Mouse (Mus musculus): ENCODE data around the gene Fam178b. TPM values are rescaled to one million over a fixed set of nuclear protein-coding genes. Genes with fewer than 3 reads are reported as not detected.
A peak's percentile ranks its signal among the peaks of the same experiment; 100 is the strongest.

The Fam178b gene
- not detected in 2 replicates for polyA plus RNA-seq (2012; ENCODE audit: insufficient read depth, insufficient read length, missing spikeins)

- Histone ChIP-seq H3K4me1 (ENCODE audit: control insufficient read depth, insufficient read depth, low read length) (no peaks in the 10 kb centered on the region), H3K4me3 (ENCODE audit: insufficient read depth, low read length) (no peak within 1 kb of the TSS), H3K27ac (ENCODE audit: insufficient read depth, low read depth, low read length) (no peak within 1 kb of the TSS)
- no peak for TF ChIP-seq CTCF (IDR thresholded peaks at IDR 0.05; ENCODE audit: low read depth, low read length)
- TF ChIP-seq POLR2A (IDR thresholded peaks at IDR 0.05; ENCODE audit: borderline replicate concordance, low read depth, low read length), result no peak
Observed at GRCm38 (mm10) chr1:36682620-36683355, at the start of gene Fam178b. TSS of gene Fam178b (minus strand) at chr1:36683183.

GRCm38 (mm10) chr1:36724057-36724431 is 41.1 kb upstream of the Fam178b start:
- no peak for TF ChIP-seq POLR2A (IDR thresholded peaks at IDR 0.05; ENCODE audit: borderline replicate concordance, low read depth, low read length)
- no peak for TF ChIP-seq CTCF (IDR thresholded peaks at IDR 0.05; ENCODE audit: low read depth, low read length)
- no peak overlapping the region for H3K27ac ChIP-seq (ENCODE audit: insufficient read depth, low read depth, low read length)
- H3K4me3 ChIP-seq (ENCODE audit: insufficient read depth, low read length), result no peak overlapping the region
- no peaks in the 10 kb centered on the region for H3K4me1 ChIP-seq (ENCODE audit: control insufficient read depth, insufficient read depth, low read length)

GRCm38 (mm10) chr1:36723146-36724056 is 40.4 kb upstream of the Fam178b start:
- TF ChIP-seq CTCF (IDR thresholded peaks at IDR 0.05; ENCODE audit: low read depth, low read length) (no peak), POLR2A (IDR thresholded peaks at IDR 0.05; ENCODE audit: borderline replicate concordance, low read depth, low read length) (no peak)
- H3K27ac ChIP-seq (ENCODE audit: insufficient read depth, low read depth, low read length), result no peak overlapping the region
- H3K4me1 ChIP-seq (ENCODE audit: control insufficient read depth, insufficient read depth, low read length), result no peaks in the 10 kb centered on the region
- no peak overlapping the region for H3K4me3 ChIP-seq (ENCODE audit: insufficient read depth, low read length)

- Histone ChIP-seq H3K4me1 (ENCODE audit: control insufficient read depth, insufficient read depth, low read length) (no peaks in the 10 kb centered on the region), H3K4me3 (ENCODE audit: insufficient read depth, low read length) (no peak overlapping the region), H3K27ac (ENCODE audit: insufficient read depth, low read depth, low read length) (no peak overlapping the region)
- TF ChIP-seq POLR2A (IDR thresholded peaks at IDR 0.05; ENCODE audit: borderline replicate concordance, low read depth, low read length), result no peak
- TF ChIP-seq CTCF (IDR thresholded peaks at IDR 0.05; ENCODE audit: low read depth, low read length), result no peak
Observed at GRCm38 (mm10) chr1:36718786-36719185, 35.8 kb upstream of the Fam178b start.

- Histone ChIP-seq H3K4me1 (ENCODE audit: control insufficient read depth, insufficient read depth, low read length) (0 out of 2 replicates have a peak, but pooled peaks cover 4% of the 10 kb centered on the region), H3K4me3 (ENCODE audit: insufficient read depth, low read length) (no peak within 1 kb of the TSS), H3K27ac (ENCODE audit: insufficient read depth, low read depth, low read length) (no peak within 1 kb of the TSS)
- TF ChIP-seq CTCF (IDR thresholded peaks at IDR 0.05; ENCODE audit: low read depth, low read length) (no peak), POLR2A (IDR thresholded peaks at IDR 0.05; ENCODE audit: borderline replicate concordance, low read depth, low read length) (no peak)
Observed at GRCm38 (mm10) chr1:36714311-36714710, 31.3 kb upstream of the Fam178b start, which contains the start of gene Actr1b. TSS of gene Actr1b (minus strand) at chr1:36714422.

GRCm38 (mm10) chr1:36711104-36711503 is 28.1 kb upstream of the Fam178b start:
- Histone ChIP-seq H3K27ac (ENCODE audit: insufficient read depth, low read depth, low read length) (no peak overlapping the region), H3K4me3 (ENCODE audit: insufficient read depth, low read length) (no peak overlapping the region), H3K4me1 (ENCODE audit: control insufficient read depth, insufficient read depth, low read length) (peaks cover 15% of the 10 kb centered on the region)
- TF ChIP-seq POLR2A (IDR thresholded peaks at IDR 0.05; ENCODE audit: borderline replicate concordance, low read depth, low read length) (no peak), CTCF (IDR thresholded peaks at IDR 0.05; ENCODE audit: low read depth, low read length) (no peak)

GRCm38 (mm10) chr1:36709854-36710280 is 26.9 kb upstream of the Fam178b start, which contains the start of gene 4933424G06Rik:
TSS of gene 4933424G06Rik (plus strand) at chr1:36710149.
- H3K27ac ChIP-seq (ENCODE audit: insufficient read depth, low read depth, low read length), result peak within 1 kb of the TSS; percentile 44
- peaks cover 15% of the 10 kb centered on the region for H3K4me1 ChIP-seq (ENCODE audit: control insufficient read depth, insufficient read depth, low read length)
- peak within 1 kb of the TSS; percentile 93 for H3K4me3 ChIP-seq (ENCODE audit: insufficient read depth, low read length)
- TF ChIP-seq POLR2A (IDR thresholded peaks at IDR 0.05; ENCODE audit: borderline replicate concordance, low read depth, low read length) (no peak), CTCF (IDR thresholded peaks at IDR 0.05; ENCODE audit: low read depth, low read length) (no peak)

GRCm38 (mm10) chr1:36709055-36709853 is 26.3 kb upstream of the Fam178b start:
- TF ChIP-seq CTCF (IDR thresholded peaks at IDR 0.05; ENCODE audit: low read depth, low read length) (no peak), POLR2A (IDR thresholded peaks at IDR 0.05; ENCODE audit: borderline replicate concordance, low read depth, low read length) (no peak)
- Histone ChIP-seq H3K27ac (ENCODE audit: insufficient read depth, low read depth, low read length) (peak overlapping the region; percentile 44), H3K4me3 (ENCODE audit: insufficient read depth, low read length) (peak overlapping the region; percentile 93), H3K4me1 (ENCODE audit: control insufficient read depth, insufficient read depth, low read length) (peaks cover 15% of the 10 kb centered on the region)

GRCm38 (mm10) chr1:36708626-36709025 is 25.6 kb upstream of the Fam178b start:
- Histone ChIP-seq H3K4me3 (ENCODE audit: insufficient read depth, low read length) (peak overlapping the region; percentile 93), H3K4me1 (ENCODE audit: control insufficient read depth, insufficient read depth, low read length) (peaks cover 15% of the 10 kb centered on the region), H3K27ac (ENCODE audit: insufficient read depth, low read depth, low read length) (no peak overlapping the region)
- no peak for TF ChIP-seq POLR2A (IDR thresholded peaks at IDR 0.05; ENCODE audit: borderline replicate concordance, low read depth, low read length)
- TF ChIP-seq CTCF (IDR thresholded peaks at IDR 0.05; ENCODE audit: low read depth, low read length), result no peak

All from bone marrow macrophage, adult 2 months (primary cell).